Mouse (Mus musculus) heart, embryonic 16.5 days (tissue): ENCODE measurements around the gene Fgfr1op. TPM values are rescaled to one million over a fixed set of nuclear protein-coding genes. Genes with fewer than 3 reads are reported as not detected.
A peak's percentile ranks its signal among the peaks of the same experiment; 100 is the strongest.
"Not testable (repeated sequence)": the region's sequence is repeated elsewhere in the genome, so short reads cannot be mapped to it uniquely, and the experiment has no call there.

Experiments used
- ATAC-seq: fragments of 200-750 bp; cut with Nextera tagmentation; replicated peaks from 2 replicates; pipeline ENCODE4 v1.8.0; 2017; ENCODE audit warnings: moderate number of reproducible peaks; ENCODE audit not compliant: insufficient read depth, low FRiP score; ENCODE audit errors: extremely low read depth
- H3K27ac ChIP-seq: fragments of 300-500 bp; sonication (generic); 2 replicates; pipeline ENCODE4 v1.5.1; 2014; ENCODE audit warnings: mild to moderate bottlenecking, low read length, control low read depth, moderate library complexity
- H3K27me3 ChIP-seq: fragments of 300-500 bp; sonication (generic); 2 replicates; pipeline ENCODE4 v1.6.1; 2014; ENCODE audit warnings: low read length, mixed read lengths; ENCODE audit not compliant: control insufficient read depth, insufficient read depth
- H3K36me3 ChIP-seq: fragments of 300-500 bp; sonication (generic); 2 replicates; pipeline ENCODE4 v1.6.1; 2014; ENCODE audit not compliant: control insufficient read depth, insufficient read depth
- H3K4me1 ChIP-seq: fragments of 300-500 bp; sonication (generic); 2 replicates; pipeline ENCODE4 v1.6.1; 2014; ENCODE audit warnings: low read length, mixed read lengths; ENCODE audit not compliant: control insufficient read depth, insufficient read depth
- H3K4me2 ChIP-seq: fragments of 300-500 bp; sonication (generic); 2 replicates; pipeline ENCODE4 v1.6.1; 2014; ENCODE audit warnings: low read depth, mild to moderate bottlenecking, control low read depth, low read length
- H3K4me3 ChIP-seq: fragments of 300-500 bp; sonication (generic); 2 replicates; pipeline ENCODE4 v1.5.1; 2014; ENCODE audit warnings: mild to moderate bottlenecking, control low read depth, low read length
- H3K9ac ChIP-seq: fragments of 300-500 bp; sonication (generic); 2 replicates; pipeline ENCODE4 v1.6.1; 2014; ENCODE audit warnings: low read length, control low read depth
- H3K9me3 ChIP-seq: fragments of 300-500 bp; sonication (generic); replicated peaks from 2 replicates; pipeline ENCODE4 v1.6.1; 2016; ENCODE audit warnings: low read length; ENCODE audit not compliant: control insufficient read depth
- WGBS: fragments of 180-500 bp; shearing (Covaris S2); extraction: QIAGEN DNeasy Blood & Tissue Kit; methylation state at CpG from one replicate; pipeline ENCODE4 v1.1.7; 2014; 5-methylcytosine and 5-hydroxymethylcytosine counted together
- polyA plus RNA-seq: library from polyadenylated mRNA; unstranded; fragments of >200 nt; fragmentation: Nextera tagmentation; extraction: Ambion mirVana; gene quantifications from 2 replicates; pipeline ENCODE4 v1.2.1, GENCODE M21; 2015

Gene Fgfr1op
- polyA plus RNA-seq = 27.4 and 31.0 TPM in 2 replicates

GRCm38 (mm10) chr17:8164701-8165607 is at the start of gene Fgfr1op:
Gene Fgfr1op (plus strand): TSS chr17:8165501.
- peak within 1 kb of the TSS; percentile 68 for H3K9ac ChIP-seq
- H3K9me3 ChIP-seq, H3K27ac ChIP-seq, H3K27me3 ChIP-seq, H3K36me3 ChIP-seq, H3K4me1 ChIP-seq: not testable (repeated sequence)
- WGBS = 2% methylated on average over 14 of the region's 55 CpGs
- peak; percentile 98 for ATAC-seq
- H3K4me2 ChIP-seq = peak within 1 kb of the TSS; percentile 58
- peak within 1 kb of the TSS; percentile 61 for H3K4me3 ChIP-seq

DNA sequence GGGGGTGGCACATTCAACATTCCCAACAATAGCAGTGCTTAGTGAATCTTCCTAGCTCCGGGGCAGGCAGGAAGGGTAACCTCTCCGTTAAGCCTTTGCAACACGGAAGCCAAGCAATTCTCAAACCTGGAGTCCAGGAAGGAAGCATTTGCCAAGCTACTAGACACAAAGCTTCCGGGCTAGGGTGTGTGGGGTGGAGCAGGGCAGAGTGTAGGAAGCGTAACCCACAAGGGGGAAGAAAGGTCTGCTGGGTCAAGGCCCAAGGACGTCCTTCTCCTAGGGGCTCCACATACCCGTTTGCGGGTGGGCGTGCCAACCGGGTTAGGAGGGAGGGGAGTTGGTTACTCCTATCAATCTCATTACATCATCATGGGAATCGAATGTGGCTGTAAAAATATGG is 48.9 kb upstream of the Fgfr1op start:
- 65% methylated on average over 5 of the region's 11 CpGs for WGBS
- not testable (repeated sequence) for H3K9ac ChIP-seq

GRCm38 (mm10) chr17:8116928-8117327 is 48.4 kb upstream of the Fgfr1op start:
- H3K27me3 ChIP-seq, H3K9ac ChIP-seq, H3K27ac ChIP-seq, H3K9me3 ChIP-seq, H3K4me1 ChIP-seq, H3K4me2 ChIP-seq, H3K36me3 ChIP-seq, H3K4me3 ChIP-seq, ATAC-seq: not testable (repeated sequence)
- WGBS = no CpG with 5 or more reads among the region's 6 CpGs

More for the DNA sequence above, 48.9 kb upstream of the Fgfr1op start:
- H3K4me2 ChIP-seq, H3K36me3 ChIP-seq, H3K4me3 ChIP-seq, H3K9me3 ChIP-seq, H3K4me1 ChIP-seq, ATAC-seq, H3K27ac ChIP-seq, H3K27me3 ChIP-seq: not testable (repeated sequence)

GRCm38 (mm10) chr17:8122974-8123373 is 42.3 kb upstream of the Fgfr1op start:
- WGBS = no CpG with 5 or more reads among the region's 3 CpGs
- ATAC-seq = peak; percentile 75

DNA sequence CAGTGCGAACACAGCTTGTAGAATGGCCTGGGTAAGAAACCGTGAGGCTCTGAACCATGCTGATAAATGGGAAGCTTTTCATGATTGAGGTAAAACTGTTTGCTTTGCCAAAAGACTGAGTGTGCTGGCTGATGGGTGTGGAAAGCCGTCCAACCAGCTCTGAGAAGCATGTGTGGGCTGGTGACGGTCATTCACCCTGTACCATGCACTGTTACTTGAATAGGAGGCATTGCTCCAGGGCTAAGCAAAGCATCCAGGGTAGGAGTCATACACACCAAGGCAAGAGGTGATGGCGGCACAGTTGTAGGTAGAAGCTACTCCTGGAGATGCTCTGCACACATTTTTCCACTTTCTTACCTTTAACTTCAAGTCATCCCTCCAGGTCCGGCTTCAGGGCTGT is 40.7 kb upstream of the Fgfr1op start:
- not testable (repeated sequence) for H3K9ac ChIP-seq, H3K4me2 ChIP-seq, H3K27ac ChIP-seq, H3K9me3 ChIP-seq, ATAC-seq, H3K27me3 ChIP-seq, H3K36me3 ChIP-seq, H3K4me3 ChIP-seq, H3K4me1 ChIP-seq
- 86% methylated on average over 2 of the region's 6 CpGs for WGBS

More at GRCm38 (mm10) chr17:8122974-8123373, 42.3 kb upstream of the Fgfr1op start:
- not testable (repeated sequence) for H3K27ac ChIP-seq, H3K9me3 ChIP-seq, H3K36me3 ChIP-seq, H3K4me3 ChIP-seq, H3K4me1 ChIP-seq, H3K4me2 ChIP-seq, H3K9ac ChIP-seq, H3K27me3 ChIP-seq

DNA sequence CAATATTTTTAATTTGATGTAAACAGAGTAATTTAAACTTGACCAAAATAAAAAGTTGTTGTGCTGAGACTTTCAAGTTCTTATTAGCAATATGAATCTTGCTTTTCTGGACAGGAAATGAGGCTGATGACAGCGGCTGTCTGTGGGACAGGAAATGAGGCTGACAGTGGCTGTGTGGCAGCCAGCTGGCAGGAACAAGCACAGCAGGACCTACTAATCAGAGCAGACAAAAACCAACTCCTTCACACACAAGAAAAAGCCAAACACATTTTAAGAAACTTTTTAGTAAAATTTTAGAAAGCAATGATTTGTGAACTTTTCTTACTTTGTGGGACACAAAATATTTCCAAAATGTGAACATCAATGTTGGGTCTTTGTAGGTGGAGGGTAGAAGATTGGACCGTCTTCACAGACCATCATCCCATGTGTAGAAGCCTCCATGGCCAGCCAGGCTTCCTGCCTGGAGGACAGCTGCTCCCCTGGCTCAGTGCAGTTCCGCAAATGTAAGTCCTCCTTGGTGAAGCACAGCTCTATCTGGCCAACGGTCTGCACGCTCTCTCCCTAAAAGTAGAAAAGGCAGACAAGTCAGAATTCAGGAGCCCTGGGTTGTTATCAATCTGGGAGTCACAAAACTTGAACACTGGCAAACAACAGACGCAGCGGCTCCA is 36.8 kb upstream of the Fgfr1op start:
- not testable (repeated sequence) for H3K4me1 ChIP-seq, H3K9ac ChIP-seq, H3K4me2 ChIP-seq, H3K27me3 ChIP-seq, H3K36me3 ChIP-seq, ATAC-seq, H3K4me3 ChIP-seq, H3K9me3 ChIP-seq, H3K27ac ChIP-seq
- whole genome bisulfite sequencing = no CpG with 5 or more reads among the region's 7 CpGs

DNA sequence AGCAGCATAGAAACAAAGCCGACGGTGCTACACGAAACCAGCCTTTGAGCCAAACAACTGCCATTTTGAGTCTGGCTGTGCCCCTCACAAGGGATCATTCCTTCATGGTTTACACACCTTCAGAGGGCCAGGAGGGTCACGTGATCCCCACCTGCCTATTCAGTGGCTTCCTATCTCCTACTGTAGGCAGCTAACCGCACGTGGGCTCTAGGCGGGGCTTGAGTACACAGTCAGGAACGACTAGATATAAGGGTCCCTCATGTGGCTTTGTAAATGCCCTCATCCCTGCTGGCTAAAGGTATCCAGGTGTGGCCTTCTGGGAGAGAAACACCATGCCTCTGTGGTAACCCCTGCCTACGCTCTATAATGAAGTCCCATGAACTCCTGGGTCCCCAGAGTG is 35.7 kb upstream of the Fgfr1op start:
- H3K36me3 ChIP-seq, H3K9ac ChIP-seq, H3K27ac ChIP-seq, H3K4me1 ChIP-seq, H3K4me3 ChIP-seq, H3K4me2 ChIP-seq, H3K9me3 ChIP-seq, ATAC-seq, H3K27me3 ChIP-seq: not testable (repeated sequence)
- 83% methylated on average over 9 of the region's 9 CpGs for WGBS

- H3K4me3 ChIP-seq, H3K4me2 ChIP-seq, H3K4me1 ChIP-seq, H3K9me3 ChIP-seq, H3K27me3 ChIP-seq, H3K27ac ChIP-seq, H3K9ac ChIP-seq, ATAC-seq, H3K36me3 ChIP-seq: not testable (repeated sequence)
- WGBS = no CpG with 5 or more reads among the region's 6 CpGs
Measured at GRCm38 (mm10) chr17:8130849-8131248, 34.5 kb upstream of the Fgfr1op start.

GRCm38 (mm10) chr17:8138116-8138515 is 27.2 kb upstream of the Fgfr1op start:
- not testable (repeated sequence) for H3K4me2 ChIP-seq, H3K27ac ChIP-seq, H3K4me3 ChIP-seq, H3K9ac ChIP-seq, H3K36me3 ChIP-seq, ATAC-seq, H3K4me1 ChIP-seq, H3K27me3 ChIP-seq, H3K9me3 ChIP-seq
- 93% methylated on average over 5 of the region's 5 CpGs for WGBS
